Mouse (Mus musculus) hindbrain, postnatal 0 days (tissue): Measurements from ENCODE around the gene Fbxo41. TPM values are rescaled to one million over a fixed set of nuclear protein-coding genes. Genes with fewer than 3 reads are reported as not detected.

Experiments
- ATAC-seq: fragments of 200-750 bp; cut with Nextera tagmentation; 2 replicates; pipeline ENCODE4 v1.8.0; 2017; ENCODE audit warnings: mild to moderate bottlenecking, moderate TSS enrichment, moderate library complexity
- DNase-seq: peaks from one replicate; pipeline ENCODE4 v3.0.0-alpha.2; 2015; ENCODE audit warnings: low spot score
- H3K27ac ChIP-seq: fragments of 300-500 bp; sonication (generic); 2 replicates; pipeline ENCODE4 v1.5.1; 2014; ENCODE audit warnings: mild to moderate bottlenecking
- H3K27me3 ChIP-seq: fragments of 300-500 bp; sonication (generic); 2 replicates; pipeline ENCODE4 v1.6.1; 2014; ENCODE audit warnings: low read length, mixed read lengths; ENCODE audit not compliant: insufficient read depth
- H3K36me3 ChIP-seq: fragments of 300-500 bp; sonication (generic); 2 replicates; pipeline ENCODE4 v1.6.1; 2014; ENCODE audit warnings: low read length, mixed read lengths; ENCODE audit not compliant: insufficient read depth
- H3K4me1 ChIP-seq: fragments of 300-500 bp; sonication (generic); 2 replicates; pipeline ENCODE4 v1.6.1; 2014; ENCODE audit warnings: antibody characterized with exemption, low read length, mixed read lengths; ENCODE audit not compliant: insufficient read depth
- H3K4me2 ChIP-seq: fragments of 300-500 bp; sonication (generic); 2 replicates; pipeline ENCODE4 v1.6.1; 2014; ENCODE audit warnings: low read depth, mild to moderate bottlenecking, low read length, moderate library complexity, mixed read lengths
- H3K4me3 ChIP-seq: fragments of 300-500 bp; sonication (generic); 2 replicates; pipeline ENCODE4 v1.5.1; 2014; ENCODE audit warnings: low read length
- H3K9ac ChIP-seq: fragments of 300-500 bp; sonication (generic); replicated peaks from 2 replicates; pipeline ENCODE4 v1.6.1; 2014; ENCODE audit warnings: mild to moderate bottlenecking, low read length, moderate library complexity, mixed read lengths
- H3K9me3 ChIP-seq: fragments of 300-500 bp; sonication (generic); 2 replicates; pipeline ENCODE4 v1.6.1; 2016; ENCODE audit warnings: low read length, mixed read lengths
- CTCF ChIP-seq: IDR thresholded peaks from 2 replicates; pipeline ENCODE4 v1.5.1; 2016; ENCODE audit warnings: antibody characterized with exemption, control low read depth, low read depth
- WGBS: fragments of 180-500 bp; shearing (Covaris S2); extraction: QIAGEN DNeasy Blood & Tissue Kit; methylation state at CpG from one replicate; pipeline ENCODE4 v1.1.7; 2014; 5-methylcytosine and 5-hydroxymethylcytosine counted together
- polyA plus RNA-seq: library from polyadenylated mRNA; unstranded; fragments of >200 nt; fragmentation: Nextera tagmentation; extraction: Ambion mirVana; gene quantifications from 2 replicates; pipeline ENCODE4 v1.2.1, GENCODE M21; 2015
- total RNA-seq: library from RNA; depleted of rRNA; stranded (reverse); fragments of >200 nt; gene quantifications from 2 replicates; pipeline ENCODE4 v1.2.3, GENCODE M21; 2014

Fbxo41 gene
- total and polyA plus RNA-seq, 2 experiments from 2014 or later, result 10.5 to 60.1 TPM

GRCm38 (mm10) chr6:85443488-85444233 is 59.1 kb downstream of the Fbxo41 start:
- Histone ChIP-seq H3K9ac (no peak overlapping the region), H3K9me3 (no peaks in the 10 kb centered on the region), H3K27me3 (no peaks in the 10 kb centered on the region), H3K27ac (no peak overlapping the region), H3K4me1 (no peaks in the 10 kb centered on the region), H3K4me2 (no peak overlapping the region), H3K4me3 (no peak overlapping the region), H3K36me3 (peaks cover 30% of the 10 kb centered on the region)
- DNase-seq (no peak), ATAC-seq (no peak)
- TF ChIP-seq CTCF, result no peak
- 81% methylated on average over 3 of the region's 3 CpGs for WGBS

DNA sequence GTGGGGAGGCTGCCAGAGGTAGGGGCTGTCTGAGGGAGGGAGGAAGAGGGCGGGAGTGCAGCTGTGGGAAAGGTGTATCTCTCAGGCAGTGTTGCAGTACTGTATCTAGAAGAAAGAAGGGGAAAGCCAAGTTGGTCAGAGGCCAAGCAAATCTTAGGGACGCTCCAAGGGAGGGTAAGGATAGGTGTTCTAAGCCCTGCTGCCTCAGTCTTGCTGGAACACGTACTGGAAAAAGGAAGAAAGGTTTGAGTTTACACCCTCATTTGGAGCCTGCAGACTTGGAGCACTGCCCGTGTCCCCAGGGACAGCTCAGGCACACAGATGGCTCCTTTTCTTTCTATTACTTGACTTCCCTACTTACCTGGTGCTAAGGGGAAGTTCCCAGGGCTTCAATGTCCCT is 61.7 kb downstream of the Fbxo41 start:
- Histone ChIP-seq H3K9ac (no peak overlapping the region), H3K36me3 (peaks cover 30% of the 10 kb centered on the region), H3K9me3 (no peaks in the 10 kb centered on the region), H3K4me2 (no peak overlapping the region), H3K27me3 (no peaks in the 10 kb centered on the region), H3K4me1 (no peaks in the 10 kb centered on the region), H3K27ac (no peak overlapping the region), H3K4me3 (no peak overlapping the region)
- DNase-seq, result no peak
- no peak for TF ChIP-seq CTCF
- no peak for ATAC-seq
- WGBS, result 90% methylated on average over 4 of the region's 4 CpGs

DNA sequence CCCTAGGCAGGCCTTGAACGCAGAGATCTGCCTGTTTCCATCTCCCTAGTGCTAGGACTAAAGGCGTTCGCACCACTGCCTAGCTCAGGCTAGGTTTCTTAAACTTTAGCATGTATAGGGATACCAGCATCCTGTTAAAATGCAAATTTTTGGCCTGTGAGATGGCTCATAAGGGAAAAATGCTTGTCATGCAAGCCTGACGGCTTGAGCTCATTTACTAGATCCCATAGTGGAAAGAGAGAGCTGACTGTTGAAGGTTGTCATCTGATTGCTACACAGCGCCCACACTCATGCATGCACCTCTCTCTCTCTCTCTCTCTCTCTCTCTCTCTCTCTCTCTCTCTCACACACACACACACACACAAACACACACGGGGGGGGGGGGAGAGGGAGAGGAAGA is 66.2 kb downstream of the Fbxo41 start:
- no peak for TF ChIP-seq CTCF
- H3K4me1 ChIP-seq, result peaks cover 8% of the 10 kb centered on the region; the same call in 1 of the 2 replicates
- H3K36me3 ChIP-seq, result peaks cover 14% of the 10 kb centered on the region; the same call in 1 of the 2 replicates
- no peak overlapping the region for H3K9ac ChIP-seq
- H3K27me3 ChIP-seq, result no peaks in the 10 kb centered on the region
- H3K27ac ChIP-seq, result no peak overlapping the region
- 82% methylated on average over 5 of the region's 6 CpGs for WGBS
- H3K4me2 ChIP-seq, result no peak overlapping the region
- ATAC-seq (no peak), DNase-seq (no peak)
- H3K4me3 ChIP-seq, result no peak overlapping the region
- H3K9me3 ChIP-seq, result no peaks in the 10 kb centered on the region

GRCm38 (mm10) chr6:85436204-85436603 is 66.6 kb downstream of the Fbxo41 start:
- no peak overlapping the region for H3K27ac ChIP-seq
- no peaks in the 10 kb centered on the region for H3K9me3 ChIP-seq
- peaks cover 8% of the 10 kb centered on the region; the same call in 1 of the 2 replicates for H3K4me1 ChIP-seq
- WGBS, result 91% methylated on average over 1 of the region's 1 CpGs
- no peak overlapping the region for H3K9ac ChIP-seq
- ATAC-seq (no peak), DNase-seq (no peak)
- TF ChIP-seq CTCF, result no peak
- H3K4me2 ChIP-seq, result no peak overlapping the region
- peaks cover 11% of the 10 kb centered on the region; the same call in 1 of the 2 replicates for H3K36me3 ChIP-seq
- no peaks in the 10 kb centered on the region for H3K27me3 ChIP-seq
- H3K4me3 ChIP-seq, result no peak overlapping the region

DNA sequence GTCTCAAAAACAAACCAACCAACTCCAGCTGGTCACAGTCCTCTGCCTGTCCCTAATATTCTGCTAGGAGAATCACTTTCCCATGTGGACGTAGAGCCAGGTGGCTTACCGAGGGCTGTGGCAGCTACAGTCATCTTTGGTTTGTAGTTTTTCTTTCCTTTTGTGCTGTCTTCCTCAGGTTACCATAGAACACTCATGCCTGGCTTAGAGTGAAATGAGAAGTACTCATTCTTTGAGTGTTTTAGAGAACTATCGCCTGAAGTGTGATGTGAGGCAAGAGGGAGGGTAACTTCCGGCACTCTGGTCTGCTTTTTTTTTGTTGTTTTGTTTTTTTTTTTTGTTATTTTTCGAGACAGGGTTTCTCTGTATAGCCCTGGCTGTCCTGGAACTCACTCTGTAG is 68.9 kb downstream of the Fbxo41 start:
- Histone ChIP-seq H3K4me2 (no peak overlapping the region), H3K27ac (no peak overlapping the region), H3K9ac (no peak overlapping the region), H3K4me1 (peaks cover 8% of the 10 kb centered on the region; the same call in 1 of the 2 replicates), H3K36me3 (peaks cover 2% of the 10 kb centered on the region; the same call in 1 of the 2 replicates), H3K27me3 (no peaks in the 10 kb centered on the region), H3K4me3 (no peak overlapping the region), H3K9me3 (no peaks in the 10 kb centered on the region)
- DNase-seq (no peak), ATAC-seq (no peak)
- TF ChIP-seq CTCF, result no peak
- WGBS, result 82% methylated on average over 5 of the region's 5 CpGs

GRCm38 (mm10) chr6:85431842-85432431 is 70.9 kb downstream of the Fbxo41 start, which contains the start of gene Smyd5:
Gene Smyd5 (plus strand): TSS chr6:85431989.
- Histone ChIP-seq H3K27ac (no peak within 1 kb of the TSS), H3K4me3 (peak within 1 kb of the TSS; percentile 80), H3K9me3 (no peaks in the 10 kb centered on the region), H3K36me3 (no peaks in the 10 kb centered on the region), H3K4me1 (peaks cover 8% of the 10 kb centered on the region; the same call in 1 of the 2 replicates), H3K9ac (peak within 1 kb of the TSS; percentile 57), H3K27me3 (no peaks in the 10 kb centered on the region), H3K4me2 (peak within 1 kb of the TSS; percentile 71)
- DNase-seq (peak; percentile 83), ATAC-seq (peak; percentile 89)
- WGBS, result under 1% methylated on average over 33 of the region's 39 CpGs
- no peak for TF ChIP-seq CTCF
